Mouse (Mus musculus) thymus, adult 18-20 months (tissue): ENCODE results near the gene St6galnac5.

Experiments
- DNase-seq, 2 experiments: peaks; one replicate each; pipeline ENCODE4 v3.0.0; 2022; ENCODE audit warnings: mixed read lengths in 2 of 2

Gene St6galnac5

GRCm38 (mm10) chr3:152912216-152913101 lies 69.6 kb downstream of the St6galnac5 start:
- DNase-seq = peak; percentile 45 to 65

GRCm38 (mm10) chr3:152911578-152911977 lies 70.5 kb downstream of the St6galnac5 start:
- no peak for DNase-seq

GRCm38 (mm10) chr3:152907683-152908082 lies 74.4 kb downstream of the St6galnac5 start:
- no peak for DNase-seq

DNA sequence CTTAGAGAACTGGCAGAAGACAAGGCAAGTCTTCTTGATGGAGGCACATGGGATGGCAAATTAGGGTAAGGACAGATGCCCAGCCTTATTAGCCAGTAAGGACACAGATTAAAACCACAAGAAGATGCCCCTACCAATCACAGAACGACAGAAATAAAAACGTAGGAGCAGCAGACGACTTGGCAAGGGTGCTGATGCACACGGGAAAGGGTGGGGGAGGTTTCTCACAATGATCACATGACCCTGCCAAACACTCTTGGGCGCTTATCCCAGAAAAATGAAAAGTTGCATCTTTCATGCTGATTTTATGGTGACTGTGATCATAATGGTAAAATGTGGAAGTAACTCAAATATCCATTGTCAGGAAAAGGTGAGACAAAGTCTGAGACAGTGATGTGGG lies 75.0 kb downstream of the St6galnac5 start:
- DNase-seq = no peak

- DNase-seq = no peak
These were observed 76.2 kb downstream of the St6galnac5 start for GRCm38 (mm10) chr3:152905800-152906199.

DNA sequence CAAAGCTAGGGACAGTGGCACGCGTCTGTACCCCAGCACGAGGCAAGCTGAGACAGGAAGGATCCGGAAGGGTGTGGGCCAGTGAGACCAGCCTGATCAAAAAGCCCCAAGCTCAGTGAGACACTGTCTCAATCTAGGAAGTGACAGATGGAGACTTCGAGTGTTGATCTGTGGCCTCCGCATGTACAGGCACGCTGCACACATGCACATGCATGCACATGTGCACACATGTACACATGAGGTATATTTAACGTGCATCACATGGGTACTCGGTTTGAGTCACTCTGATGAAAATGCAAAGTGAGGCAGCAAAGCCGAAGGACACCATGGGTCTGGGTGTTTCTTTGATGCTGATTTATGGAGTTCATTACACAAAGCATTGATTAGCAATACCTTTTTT lies 77.0 kb downstream of the St6galnac5 start:
- DNase-seq = no peak

GRCm38 (mm10) chr3:152898906-152899305 lies 83.1 kb downstream of the St6galnac5 start:
- DNase-seq = no peak

- no peak for DNase-seq
These were observed 84.8 kb downstream of the St6galnac5 start for GRCm38 (mm10) chr3:152897196-152897595.

- DNase-seq = no peak
These were observed 85.9 kb downstream of the St6galnac5 start for GRCm38 (mm10) chr3:152896111-152896510.

- no peak for DNase-seq
These were observed 87.1 kb downstream of the St6galnac5 start for GRCm38 (mm10) chr3:152894935-152895334.

GRCm38 (mm10) chr3:152888116-152888515 lies 93.9 kb downstream of the St6galnac5 start:
- no peak for DNase-seq

DNA sequence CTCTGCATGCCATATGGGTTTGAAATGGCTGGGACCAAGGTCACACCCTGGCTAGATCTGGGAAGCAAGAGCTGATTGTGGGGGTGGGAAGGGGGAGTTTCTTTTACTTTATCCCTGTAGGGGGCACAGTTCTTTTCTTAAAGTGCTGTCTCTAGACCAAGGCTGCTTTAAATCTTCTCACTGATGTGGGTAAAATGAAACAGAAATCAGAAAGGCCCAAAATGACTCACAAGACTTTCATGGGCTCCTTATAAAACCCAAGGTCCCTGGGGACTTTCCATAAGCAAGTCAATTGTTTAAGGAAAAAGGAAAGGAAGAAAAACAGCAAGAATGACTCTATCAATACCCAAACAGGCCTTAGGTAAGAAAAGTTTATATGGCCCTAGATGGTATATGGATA lies 95.3 kb downstream of the St6galnac5 start:
- no peak for DNase-seq

GRCm38 (mm10) chr3:152883556-152883955 lies 98.5 kb downstream of the St6galnac5 start:
- no peak for DNase-seq

DNA sequence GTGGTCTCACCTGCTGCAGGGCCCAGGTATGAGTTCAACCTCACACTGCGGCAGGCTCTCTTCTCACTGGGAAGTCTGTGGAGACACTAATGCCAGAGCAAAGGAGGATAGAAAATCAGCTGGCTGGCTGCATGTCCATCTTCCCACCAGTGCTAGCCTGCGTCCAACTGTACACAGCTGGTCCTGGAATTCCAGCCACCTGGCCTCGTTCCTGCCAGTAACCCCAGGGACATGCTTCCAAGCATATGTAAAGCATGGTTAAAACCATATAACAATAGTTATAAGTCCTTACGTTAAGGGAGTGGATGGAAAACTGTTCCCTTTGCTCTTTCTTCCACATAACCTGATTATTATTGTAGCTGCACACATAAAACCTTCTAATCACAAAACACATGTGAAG lies 100.3 kb downstream of the St6galnac5 start:
- DNase-seq = no peak

GRCm38 (mm10) chr3:152880121-152880835 lies 101.8 kb downstream of the St6galnac5 start:
- DNase-seq = no peak

GRCm38 (mm10) chr3:152875723-152876290 lies 106.2 kb downstream of the St6galnac5 start:
- DNase-seq = no peak

DNA sequence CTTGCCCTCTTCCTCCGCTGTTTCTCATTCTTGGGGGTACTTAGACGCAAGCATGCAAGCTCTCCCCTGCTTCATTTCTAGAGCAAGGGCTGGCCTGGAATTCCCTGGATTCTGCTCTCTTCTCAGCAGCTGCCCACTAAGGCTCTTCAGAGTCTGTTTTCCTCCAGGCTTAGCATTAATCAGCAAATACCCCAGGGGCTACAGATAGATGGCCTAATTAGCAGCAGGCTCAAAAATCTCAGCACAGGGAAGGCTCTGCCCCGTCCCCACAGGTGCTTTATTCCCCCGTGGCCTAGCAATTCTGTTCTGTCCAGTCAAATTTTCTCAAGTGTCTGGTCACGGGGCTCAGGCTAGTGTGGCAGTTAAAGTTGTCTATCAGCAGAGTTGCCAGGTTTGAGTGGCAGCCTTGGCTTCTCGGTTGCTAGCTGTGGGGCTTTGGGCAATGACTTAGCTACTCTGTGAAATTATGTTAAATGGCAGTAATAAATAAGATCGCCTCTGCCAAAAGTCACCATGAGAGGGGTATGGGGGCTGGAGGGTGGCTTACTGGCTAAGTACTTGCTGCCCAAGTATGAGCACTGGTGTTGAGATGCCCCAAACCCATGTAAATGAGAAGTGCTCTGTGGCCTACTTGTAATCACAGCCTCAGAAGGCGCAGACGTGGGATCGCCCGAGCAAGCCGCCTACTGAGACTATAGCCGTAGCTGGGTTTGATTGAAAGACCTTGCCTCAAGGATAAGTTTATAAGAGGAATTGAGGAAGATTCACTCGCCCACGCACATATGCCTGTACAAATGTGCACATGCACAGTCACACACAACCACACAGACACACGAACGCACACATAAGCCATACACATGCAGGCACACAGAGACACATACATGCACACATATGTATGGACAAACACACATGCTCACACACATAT lies 107.4 kb downstream of the St6galnac5 start:
- no peak for DNase-seq

DNA sequence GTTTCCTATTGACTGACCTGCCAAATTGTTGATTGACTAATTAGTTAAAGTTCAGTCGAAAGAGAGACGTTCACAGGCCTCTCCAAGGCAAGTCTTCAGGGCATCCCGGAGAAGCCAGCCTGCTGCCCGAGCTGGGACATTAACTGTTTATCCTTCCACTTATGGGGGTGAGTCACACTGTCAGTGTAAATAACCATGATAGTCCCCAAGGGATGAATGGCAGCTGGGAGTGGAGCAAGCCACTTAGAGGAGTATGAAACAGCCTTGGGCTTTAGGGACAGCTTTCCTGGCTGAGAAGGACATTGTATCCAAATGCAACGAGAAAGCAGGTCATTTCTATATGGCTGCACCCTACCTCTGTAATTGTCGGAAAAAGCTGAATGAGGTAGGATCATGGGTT lies 109.5 kb downstream of the St6galnac5 start:
- no peak for DNase-seq

DNA sequence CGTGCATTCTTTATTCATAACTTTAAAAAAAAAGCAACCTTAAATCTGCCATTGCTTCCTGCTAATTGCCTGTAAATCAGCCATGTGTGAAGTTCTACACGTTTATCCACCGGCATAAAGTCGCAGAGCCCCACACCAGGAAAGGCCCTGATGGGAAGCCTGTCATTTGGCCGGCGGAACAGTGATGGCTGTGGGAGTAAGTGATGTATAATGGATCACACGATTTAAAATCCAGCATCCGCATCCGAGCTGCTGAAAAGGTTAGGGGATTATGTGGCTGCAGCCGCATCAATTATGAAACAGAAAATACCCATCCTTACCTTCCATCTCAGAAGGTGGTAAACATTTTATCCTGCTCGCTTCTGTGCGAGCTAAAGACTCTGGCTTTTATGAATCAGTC lies 110.0 kb downstream of the St6galnac5 start:
- DNase-seq = no peak

- no peak for DNase-seq
These were observed 114.2 kb downstream of the St6galnac5 start for GRCm38 (mm10) chr3:152867654-152868525.
